Mouse (Mus musculus) MEL (cell line): ENCODE results near the gene Sema6b. TPM values are rescaled to one million over a fixed set of nuclear protein-coding genes. Genes with fewer than 3 reads are reported as not detected.
A peak's percentile ranks its signal among the peaks of the same experiment; 100 is the strongest.

ENCODE experiments used
- DNase-seq: peaks from one replicate; pipeline ENCODE4 v3.0.0; 2011; ENCODE audit warnings: low read depth, low spot score
- H3K27ac ChIP-seq: 2 replicates; pipeline ENCODE4 v1.5.1; 2012; ENCODE audit warnings: low read depth, mild to moderate bottlenecking, control low read depth, low read length, moderate library complexity; ENCODE audit not compliant: control insufficient read depth
- H3K27me3 ChIP-seq, 2 experiments: fragments of 150-350 bp in 1 of 2; sonication (generic) in 1 of 2; 2 replicates each; pipeline ENCODE4 v1.6.1; 2012; ENCODE audit warnings: low read length in 2 of 2, mild to moderate bottlenecking in 2 of 2, improper control_type of control experiment in 1 of 2, moderate library complexity in 1 of 2; ENCODE audit not compliant: insufficient read depth in 2 of 2, control insufficient read depth in 1 of 2
- H3K36me3 ChIP-seq, 2 experiments: 2 replicates each; pipeline ENCODE4 v1.6.1; 2012 to 2014; ENCODE audit warnings: low read length in 2 of 2, improper control_type of control experiment in 1 of 2, inconsistent platforms in 1 of 2, mild to moderate bottlenecking in 1 of 2; ENCODE audit not compliant: insufficient read depth in 2 of 2, control insufficient read depth in 1 of 2
- H3K4me1 ChIP-seq, 2 experiments: fragments of 150-350 bp in 1 of 2; sonication (generic) in 1 of 2; 2 replicates each; pipeline ENCODE4 v1.6.1; 2012; ENCODE audit warnings: low read length in 2 of 2, improper control_type of control experiment in 1 of 2, mild to moderate bottlenecking in 1 of 2; ENCODE audit not compliant: insufficient read depth in 2 of 2, control insufficient read depth in 1 of 2
- H3K4me3 ChIP-seq, 2 experiments: fragments of 150-350 bp in 1 of 2; sonication (generic) in 1 of 2; 2 replicates each; pipeline ENCODE4 v1.5.1; 2012; ENCODE audit warnings: low read depth in 2 of 2, low read length in 2 of 2, mild to moderate bottlenecking in 2 of 2, moderate library complexity in 2 of 2, control low read depth in 1 of 2, improper control_type of control experiment in 1 of 2; ENCODE audit not compliant: control insufficient read depth in 1 of 2, insufficient read depth in 1 of 2
- H3K79me2 ChIP-seq: 2 replicates; pipeline ENCODE4 v1.6.1; 2012; ENCODE audit warnings: mild to moderate bottlenecking, low read length, moderate library complexity; ENCODE audit not compliant: control insufficient read depth, poor library complexity, insufficient read depth
- H3K9ac ChIP-seq: 2 replicates; pipeline ENCODE4 v1.6.1; 2012; ENCODE audit warnings: low read depth, mild to moderate bottlenecking, control low read depth, low read length, moderate library complexity; ENCODE audit not compliant: control insufficient read depth, poor library complexity, severe bottlenecking
- H3K9me3 ChIP-seq: fragments of 150-350 bp; sonication (generic); replicated peaks from 2 replicates; pipeline ENCODE4 v1.6.1; 2012; ENCODE audit warnings: mild to moderate bottlenecking, low read length, improper control_type of control experiment, moderate library complexity; ENCODE audit not compliant: insufficient read depth
- BHLHE40 ChIP-seq: IDR thresholded peaks from 2 replicates; pipeline ENCODE4 v1.6.1; 2012; ENCODE audit warnings: low read depth, mild to moderate bottlenecking, inconsistent platforms, low read length, improper control_type of control experiment, borderline replicate concordance
- CTCF ChIP-seq, 3 experiments: IDR thresholded peaks in 2 of 3; conservative IDR thresholded peaks in 1 of 3; 2 replicates each; pipeline ENCODE4 v1.5.1; 2011 to 2012; ENCODE audit warnings: low read length in 3 of 3, low read depth in 2 of 3, mild to moderate bottlenecking in 2 of 3, improper control_type of control experiment in 1 of 3, inconsistent platforms in 1 of 3, mixed read lengths in 1 of 3, moderate library complexity in 1 of 3; ENCODE audit not compliant: control insufficient read depth in 1 of 3, insufficient read depth in 1 of 3, poor library complexity in 1 of 3, severe bottlenecking in 1 of 3
- E2F4 ChIP-seq: IDR thresholded peaks from 2 replicates; pipeline ENCODE4 v1.6.1; 2011; ENCODE audit warnings: low read depth, low read length, improper control_type of control experiment, borderline replicate concordance
- ETS1 ChIP-seq: IDR thresholded peaks from 2 replicates; pipeline ENCODE4 v1.6.1; 2012; ENCODE audit warnings: low read depth, mild to moderate bottlenecking, inconsistent platforms, low read length, improper control_type of control experiment, moderate library complexity
- HCFC1 ChIP-seq: IDR thresholded peaks from 2 replicates; pipeline ENCODE4 v1.6.1; 2012; ENCODE audit warnings: low read depth, mild to moderate bottlenecking, inconsistent platforms, low read length, improper control_type of control experiment, moderate library complexity
- JUND ChIP-seq: IDR thresholded peaks from 2 replicates; pipeline ENCODE4 v1.6.1; 2011; ENCODE audit warnings: low read depth, mild to moderate bottlenecking, improper control_type of control experiment, low read length
- MAZ ChIP-seq: IDR thresholded peaks from 2 replicates; pipeline ENCODE4 v1.6.1; 2012; ENCODE audit warnings: low read depth, mild to moderate bottlenecking, inconsistent platforms, low read length, improper control_type of control experiment
- POLR2A ChIP-seq, 2 experiments: IDR thresholded peaks; 2 replicates each; pipeline ENCODE4 v1.6.1; 2011 to 2012; ENCODE audit warnings: low read length in 2 of 2, mild to moderate bottlenecking in 2 of 2, control low read depth in 1 of 2, improper control_type of control experiment in 1 of 2, low read depth in 1 of 2, moderate library complexity in 1 of 2; ENCODE audit not compliant: control insufficient read depth in 1 of 2, insufficient read depth in 1 of 2, poor library complexity in 1 of 2
- RAD21 ChIP-seq: IDR thresholded peaks from 2 replicates; pipeline ENCODE4 v1.6.1; 2011; ENCODE audit warnings: mild to moderate bottlenecking, low read depth, low read length, improper control_type of control experiment
- SIN3A ChIP-seq: IDR thresholded peaks from 2 replicates; pipeline ENCODE4 v1.6.1; 2012; ENCODE audit warnings: low read length, improper control_type of control experiment, inconsistent platforms
- SMC3 ChIP-seq: IDR thresholded peaks from 2 replicates; pipeline ENCODE4 v1.6.1; 2011; ENCODE audit warnings: low read depth, low read length, improper control_type of control experiment
- TBP ChIP-seq: IDR thresholded peaks from 2 replicates; pipeline ENCODE4 v1.8.0; 2011; ENCODE audit warnings: low read depth, low read length, improper control_type of control experiment
- USF1 ChIP-seq: IDR thresholded peaks from 2 replicates; pipeline ENCODE4 v1.6.1; 2014; ENCODE audit warnings: low read depth, mild to moderate bottlenecking, inconsistent platforms, low read length, improper control_type of control experiment, moderate library complexity
- USF2 ChIP-seq, 2 experiments: IDR thresholded peaks; 2 replicates each; pipeline ENCODE4 v1.6.1; 2011 to 2012; ENCODE audit warnings: improper control_type of control experiment in 2 of 2, low read length in 2 of 2, borderline replicate concordance in 1 of 2, inconsistent platforms in 1 of 2, low read depth in 1 of 2, mild to moderate bottlenecking in 1 of 2; ENCODE audit not compliant: insufficient read depth in 1 of 2
- ZC3H11A ChIP-seq: IDR thresholded peaks from 2 replicates; pipeline ENCODE4 v1.6.1; 2012; ENCODE audit warnings: low read depth, mild to moderate bottlenecking, inconsistent platforms, low read length, improper control_type of control experiment
- polyA plus RNA-seq, 2 experiments: library from polyadenylated mRNA; stranded (reverse) in 1 of 2; unstranded in 1 of 2; fragments of >175 nt in 1 of 2; fragments of >200 nt in 1 of 2; gene quantifications; 2 replicates each; pipeline versions ENCODE4 v1.2.1 to v1.2.4; 2012; ENCODE audit warnings: low replicate concordance in 2 of 2, low read depth in 1 of 2; ENCODE audit not compliant: insufficient read length in 2 of 2, insufficient read depth in 1 of 2, missing spikeins in 1 of 2
- total RNA-seq: library from RNA; depleted of rRNA; stranded (reverse); fragments of 300-350 nt; gene quantifications from 2 replicates; pipeline ENCODE4 v1.2.3, GENCODE M21; 2012

Sema6b gene
- total and polyA plus RNA-seq, 3 experiments: 7.7 to 16.8 TPM; not detected in 1

GRCm38 (mm10) chr17:56144546-56144945 lies 4.4 kb upstream of the Sema6b start:
- DNase-seq: no peak
- Histone ChIP-seq H3K27me3 (0 out of 4 replicates have a peak, but pooled peaks cover 0 to 2% of the 10 kb centered on the region in 2 experiments), H3K4me3 (no peak overlapping the region)

GRCm38 (mm10) chr17:56141702-56142605 lies 1.8 kb upstream of the Sema6b start:
- no peaks in the 10 kb centered on the region for H3K36me3 ChIP-seq
- peaks cover 6% of the 10 kb centered on the region; the same call in 1 of the 2 replicates for H3K79me2 ChIP-seq
- H3K27ac ChIP-seq: no peak overlapping the region
- peak; percentile 62 for DNase-seq
- peaks cover 0 to 5% of the 10 kb centered on the region in 2 experiments; a peak in 1 of 4 replicates for H3K4me1 ChIP-seq
- no peaks in the 10 kb centered on the region for H3K27me3 ChIP-seq
- H3K9ac ChIP-seq: peak overlapping the region; percentile 66
- H3K9me3 ChIP-seq: no peaks in the 10 kb centered on the region
- peak overlapping the region; percentile 36 to 64 for H3K4me3 ChIP-seq
- TF ChIP-seq RAD21: no peak
- TF ChIP-seq ZC3H11A: no peak
- peak; percentile 55; the same call in 1 of the 2 replicates for TF ChIP-seq HCFC1
- 0 out of 2 replicates have a peak, but pooled peaks have one; percentile 21 for TF ChIP-seq TBP
- TF ChIP-seq SIN3A: peak; percentile 53; the same call in 1 of the 2 replicates
- no peak for TF ChIP-seq MAZ
- peak in 1 of 2 experiments; percentile 41; a peak in 1 of 4 replicates for TF ChIP-seq POLR2A (IDR thresholded peaks at IDR 0.05; ENCODE audit: control insufficient read depth in 1 of 2, insufficient read depth in 1 of 2, low read depth in 1 of 2, low read length in 2 of 2, poor library complexity in 1 of 2)

More at GRCm38 (mm10) chr17:56144546-56144945, 4.4 kb upstream of the Sema6b start:
- TF ChIP-seq JUND (no peak), E2F4 (no peak), ETS1 (no peak), CTCF (IDR thresholded peaks at IDR 0.05 in 2 of 3, conservative IDR thresholded peaks at IDR 0.05 in 1 of 3; ENCODE audit: control insufficient read depth in 1 of 3, insufficient read depth in 1 of 3, low read depth in 2 of 3, low read length in 3 of 3, poor library complexity in 1 of 3, severe bottlenecking in 1 of 3) (no peak), SMC3 (no peak), BHLHE40 (no peak)
- no peak overlapping the region for H3K27ac ChIP-seq
- peaks cover 3% of the 10 kb centered on the region; the same call in 1 of the 2 replicates for H3K79me2 ChIP-seq
- H3K9ac ChIP-seq: no peak overlapping the region
- no peaks in the 10 kb centered on the region for H3K36me3 ChIP-seq
- H3K9me3 ChIP-seq: no peaks in the 10 kb centered on the region
- peaks cover 0 to 5% of the 10 kb centered on the region in 2 experiments; a peak in 1 of 4 replicates for H3K4me1 ChIP-seq

- H3K27me3 ChIP-seq: no peaks in the 10 kb centered on the region
Observed at GRCm38 (mm10) chr17:56139355-56139754, 788 bp downstream of the Sema6b start.

More at GRCm38 (mm10) chr17:56139355-56139754, 788 bp downstream of the Sema6b start:
- Histone ChIP-seq H3K36me3 (no peaks in the 10 kb centered on the region), H3K4me3 (peak overlapping the region; percentile 62 to 87), H3K4me1 (peaks cover 0 to 5% of the 10 kb centered on the region in 2 experiments; a peak in 2 of 4 replicates), H3K79me2 (peaks cover 6% of the 10 kb centered on the region; the same call in 1 of the 2 replicates), H3K9me3 (no peaks in the 10 kb centered on the region), H3K27ac (0 out of 2 replicates have a peak overlapping the region, but pooled peaks have one; percentile 6), H3K9ac (peak overlapping the region; percentile 67)
- TF ChIP-seq JUND (no peak), USF1 (peak; percentile 96), USF2 (IDR thresholded peaks at IDR 0.05; ENCODE audit: borderline replicate concordance in 1 of 2, insufficient read depth in 1 of 2, low read depth in 1 of 2, low read length in 2 of 2) (peak in 1 of 2 experiments; percentile 77; a peak in 2 of 4 replicates), SIN3A (no peak), BHLHE40 (peak; percentile 81)
- DNase-seq: peak; percentile 42
